Mouse (Mus musculus) left cerebral cortex, postnatal 4 days (tissue): ENCODE results near the gene Rars2. TPM values are rescaled to one million over a fixed set of nuclear protein-coding genes. Genes with fewer than 3 reads are reported as not detected.
"Not testable (repeated sequence)": the region's sequence is repeated elsewhere in the genome, so short reads cannot be mapped to it uniquely, and the experiment has no call there.

Source experiments
- DNase-seq: peaks from one replicate; pipeline ENCODE4 v3.0.0-alpha.2; 2022
- intact Hi-C: fragments of 180-260 bp; cut with DNase I; formaldehyde crosslinking; loops from one replicate; pipeline ENCODE4 v1.15.1; 2025
- total RNA-seq, 2 experiments: library from RNA; stranded (reverse); gene quantifications; 2 replicates each; pipeline ENCODE4 v1.2.3; 2021

The Rars2 gene
- total RNA-seq: 10 to 100 TPM; 28.2 TPM

DNA sequence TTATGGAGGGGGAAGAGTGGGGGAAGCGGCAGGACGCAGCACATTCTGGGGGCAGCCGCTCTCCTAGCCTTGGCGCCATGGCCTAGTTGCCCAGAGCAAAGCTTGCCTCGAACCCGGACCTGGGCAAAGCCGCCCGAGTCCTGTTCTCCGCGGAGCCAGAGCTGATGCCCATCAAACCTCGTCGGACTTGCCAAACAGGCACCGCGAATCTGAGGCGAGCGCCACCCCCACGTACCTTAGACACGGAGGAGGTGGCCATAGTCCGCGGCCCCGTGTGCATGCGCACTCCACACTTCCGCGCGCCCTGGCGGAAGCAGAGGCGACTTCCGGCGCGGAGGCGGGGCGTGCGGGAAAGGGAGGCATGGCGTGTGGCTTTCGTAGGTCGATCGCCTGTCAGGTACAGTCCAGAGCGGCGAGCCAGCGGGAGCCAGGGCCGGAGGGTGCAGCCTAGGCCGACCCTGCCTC lies at the start of gene Rars2, which contains the start of gene Orc3:
Gene Rars2, plus strand, starts transcription at position 328 of the 465 bp plus-strand sequence.
Gene Orc3, minus strand, starts transcription at position 315 of the 465 bp plus-strand sequence.
- intact Hi-C loops: loop anchor here (5.0 kb wide), 1 partner anchor 42 kb away; no protein-coding TSS in a partner anchor
- DNase-seq: peak; percentile 91

DNA sequence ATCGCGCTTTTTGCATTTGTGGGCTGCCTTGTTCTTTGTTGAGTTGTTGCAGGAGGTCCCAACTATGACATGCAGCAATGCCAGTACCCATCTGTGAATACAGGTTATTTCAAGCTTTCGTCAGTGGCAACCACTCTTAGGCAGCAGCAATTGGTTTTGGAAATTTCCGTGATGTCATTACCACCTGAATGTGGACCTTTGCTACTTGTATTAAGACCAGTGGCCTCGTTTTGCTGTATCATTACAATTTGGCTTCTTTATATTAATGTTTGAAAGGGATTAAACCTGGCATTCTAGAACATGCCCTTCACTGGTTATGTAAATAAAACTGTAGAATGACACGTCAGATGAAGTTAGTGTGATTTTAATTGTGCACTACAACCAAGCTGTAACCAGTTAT lies 48.5 kb upstream of the Rars2 start:
- DNase-seq: no peak
- intact Hi-C loops: no loop called here

DNA sequence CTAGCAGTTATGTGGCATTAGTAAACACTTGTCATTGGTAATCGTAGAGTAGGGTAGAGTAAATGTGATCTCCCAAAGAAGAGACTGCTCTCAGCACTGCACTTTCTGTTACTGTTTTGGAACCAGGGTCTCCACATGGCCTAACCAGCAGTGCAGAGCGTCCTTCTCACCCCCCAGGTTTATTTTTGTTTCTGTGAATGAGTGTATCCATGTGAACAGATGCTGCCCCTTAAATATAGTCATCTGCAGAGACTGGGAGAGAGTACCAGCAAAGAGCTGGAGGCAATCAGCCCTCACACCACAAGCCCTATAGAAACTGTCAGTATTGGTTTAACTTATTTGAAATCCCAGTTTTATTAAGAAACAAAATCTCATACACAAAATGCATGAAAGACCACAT lies 41.9 kb upstream of the Rars2 start:
- no peak for DNase-seq
- intact Hi-C loops: loop anchor here (5.0 kb wide), 1 partner anchor 39 kb away; the partner anchor contains the start of genes Orc3 and Rars2

DNA sequence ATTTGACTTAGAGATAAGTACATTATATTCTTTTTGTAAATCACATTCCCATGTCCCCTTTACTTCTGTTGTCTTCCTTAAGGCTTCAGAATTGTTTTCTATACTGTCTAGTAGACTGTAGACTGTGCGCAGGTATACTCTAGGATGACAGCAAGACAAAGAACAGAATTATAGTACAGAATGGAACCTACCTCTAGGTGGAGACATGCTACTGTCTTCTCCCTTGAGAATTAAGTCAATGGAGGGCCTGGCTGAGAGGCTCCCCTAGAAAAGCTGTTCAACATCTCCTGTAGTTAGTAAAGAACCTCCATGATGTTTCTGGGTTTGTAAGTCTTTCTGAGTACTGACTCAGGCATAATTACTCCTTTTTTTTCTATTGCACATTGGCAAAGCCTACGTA lies 37.7 kb upstream of the Rars2 start:
- DNase-seq: no peak
- intact Hi-C loops: no loop called here

DNA sequence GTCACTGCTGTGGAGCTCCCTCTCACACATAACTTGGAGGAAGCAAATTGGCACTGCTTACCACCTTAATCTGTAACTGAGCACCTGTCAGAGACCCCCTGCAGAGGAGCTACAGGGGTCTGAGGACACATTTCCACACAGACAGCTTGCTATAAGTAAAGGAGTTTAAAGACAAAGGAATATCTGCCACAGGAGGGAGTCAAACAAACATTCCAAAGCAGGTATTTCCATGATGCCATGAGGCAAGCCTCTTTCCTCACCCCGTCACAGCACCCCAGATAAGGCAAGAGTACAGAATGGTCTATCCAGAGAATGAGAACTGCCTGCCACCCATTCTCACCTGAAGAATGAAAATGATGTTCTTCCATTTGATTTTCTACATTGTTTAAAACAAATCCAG lies 35.5 kb upstream of the Rars2 start:
- intact Hi-C loops: no loop called here
- no peak for DNase-seq

DNA sequence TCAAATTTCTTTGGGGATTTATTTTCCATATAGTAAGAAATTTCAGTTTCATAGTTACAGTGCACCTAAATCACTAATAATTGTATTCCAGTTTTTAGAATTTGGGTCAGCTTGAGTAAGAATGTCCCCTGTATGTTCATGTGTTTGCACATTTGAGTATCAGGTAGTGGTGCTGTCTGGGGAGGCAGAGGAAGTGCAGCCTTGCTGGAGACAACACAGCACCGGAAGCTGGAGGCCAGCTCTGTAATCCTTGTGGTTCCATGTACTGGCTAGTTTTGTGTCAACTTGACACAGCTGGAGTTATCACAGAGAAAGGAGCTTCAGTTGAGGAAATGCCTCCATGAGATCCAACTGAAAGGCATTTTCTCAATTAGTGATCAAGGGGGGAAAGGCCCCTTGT lies 33.3 kb upstream of the Rars2 start:
- intact Hi-C loops, DNase-seq: not testable (repeated sequence)

DNA sequence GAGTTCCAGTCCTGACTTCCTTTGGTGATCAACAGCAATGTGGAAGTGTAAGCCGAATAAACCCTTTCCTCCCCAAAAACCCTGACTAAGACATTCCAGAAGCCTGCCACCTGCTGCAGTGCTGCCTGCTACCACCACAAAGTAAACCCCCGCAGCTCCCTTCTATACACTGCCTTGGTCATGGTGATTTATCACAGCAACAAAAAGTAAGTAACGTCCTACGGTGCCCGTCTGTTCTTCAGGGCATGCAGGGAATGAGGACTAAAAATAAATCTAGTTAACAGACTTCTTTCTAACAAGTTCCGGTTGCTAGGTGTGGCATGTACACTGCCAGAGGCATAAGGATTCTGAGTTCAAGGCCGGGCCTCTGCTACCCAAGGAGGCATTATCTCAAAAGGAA lies 32.8 kb upstream of the Rars2 start:
- DNase-seq: no peak

DNA sequence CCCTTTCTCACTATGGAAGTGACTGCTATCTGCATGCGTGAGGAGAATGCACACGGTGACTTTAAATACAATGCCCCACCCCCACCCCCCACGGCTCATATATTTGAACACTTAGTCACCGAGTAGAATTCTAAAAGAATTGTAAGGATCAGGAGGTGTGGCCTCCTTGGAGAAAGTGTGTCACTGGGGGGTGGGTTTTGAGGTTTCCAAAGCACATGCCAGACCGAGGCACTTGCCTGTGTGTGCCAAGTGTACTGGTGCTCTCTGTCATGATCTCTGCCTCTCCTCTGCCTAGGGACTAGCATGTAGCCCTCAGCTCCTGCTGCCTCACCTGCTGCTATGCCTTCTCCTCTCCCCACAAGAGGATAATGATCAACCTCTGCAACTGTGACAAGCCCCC lies 32.3 kb upstream of the Rars2 start:
- intact Hi-C loops: no loop called here
- no peak for DNase-seq

More for the DNA sequence above, 32.8 kb upstream of the Rars2 start:
- intact Hi-C loops: no loop called here

DNA sequence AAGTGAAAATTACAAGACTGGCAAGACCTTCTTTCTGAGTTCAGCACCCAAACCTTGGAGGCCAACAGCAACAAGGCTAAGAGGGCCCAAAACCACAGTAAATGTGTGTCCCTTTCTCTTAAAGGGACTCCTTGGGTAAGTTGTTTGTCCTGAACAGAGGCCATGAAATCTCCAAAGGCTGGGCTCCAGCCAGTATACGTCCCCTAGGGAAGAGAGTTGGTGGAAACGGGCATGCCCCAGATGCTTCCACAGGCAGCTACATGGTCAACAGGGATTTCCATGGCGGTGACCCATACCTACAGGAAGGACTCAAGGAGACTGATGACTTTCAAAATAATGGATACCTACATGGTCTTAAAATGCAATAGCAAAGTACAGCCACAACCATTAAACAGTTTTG lies 31.3 kb upstream of the Rars2 start:
- DNase-seq: no peak
- intact Hi-C loops: no loop called here

DNA sequence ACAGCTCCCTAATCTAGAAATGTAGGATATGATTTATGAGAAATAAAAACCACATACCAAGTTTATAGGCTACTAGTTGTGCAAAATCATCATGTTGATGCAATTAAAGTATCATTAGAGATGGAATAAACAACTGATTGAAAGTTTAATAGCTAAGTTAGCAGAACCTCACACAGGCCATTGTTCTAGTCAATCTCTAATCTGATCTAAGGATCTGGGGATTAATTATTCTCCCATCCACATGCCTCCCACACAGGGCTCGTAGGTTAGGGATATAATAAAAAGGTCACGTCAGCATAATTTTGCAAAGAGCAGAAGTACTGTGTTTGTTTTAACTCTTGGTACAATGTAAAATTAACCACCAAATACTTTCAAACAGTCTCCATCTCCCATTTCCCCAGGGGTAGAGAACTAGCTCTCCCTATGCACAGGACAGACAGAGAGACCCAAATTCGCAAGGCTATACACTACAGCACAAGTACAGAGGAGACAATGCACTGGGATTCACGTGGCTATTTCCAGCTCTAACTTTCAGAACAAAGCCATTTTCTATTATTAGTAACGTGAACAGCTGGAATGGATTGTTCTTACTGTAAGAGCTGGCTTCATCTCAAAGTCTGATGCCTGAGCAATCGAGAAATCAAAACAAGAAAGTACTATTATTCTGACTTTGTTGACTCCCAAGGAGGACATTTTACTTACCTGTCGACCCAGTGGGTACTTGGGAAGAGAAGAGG lies 29.7 kb upstream of the Rars2 start:
- intact Hi-C loops: no loop called here
- no peak for DNase-seq

DNA sequence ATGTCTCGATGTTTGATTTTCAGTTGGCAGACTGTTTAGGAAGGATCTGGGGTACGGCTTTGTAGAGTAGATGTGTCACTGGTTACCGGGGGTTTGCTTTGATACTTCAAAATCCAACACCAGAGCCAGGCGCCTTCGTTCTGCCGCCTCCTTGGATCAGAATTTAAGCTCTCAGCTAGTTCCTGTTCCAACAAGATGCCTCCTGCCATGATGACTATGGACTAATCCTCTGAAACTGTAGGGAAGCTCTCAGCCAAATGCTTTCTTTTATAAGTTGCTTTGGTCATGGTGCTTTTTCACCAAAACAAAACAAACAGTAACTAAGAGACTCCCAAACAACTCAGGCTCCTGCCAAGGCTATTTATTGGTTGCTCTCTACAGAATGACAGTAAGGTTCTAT lies 11.6 kb upstream of the Rars2 start:
- intact Hi-C loops: no loop called here
- DNase-seq: peak; percentile 6

DNA sequence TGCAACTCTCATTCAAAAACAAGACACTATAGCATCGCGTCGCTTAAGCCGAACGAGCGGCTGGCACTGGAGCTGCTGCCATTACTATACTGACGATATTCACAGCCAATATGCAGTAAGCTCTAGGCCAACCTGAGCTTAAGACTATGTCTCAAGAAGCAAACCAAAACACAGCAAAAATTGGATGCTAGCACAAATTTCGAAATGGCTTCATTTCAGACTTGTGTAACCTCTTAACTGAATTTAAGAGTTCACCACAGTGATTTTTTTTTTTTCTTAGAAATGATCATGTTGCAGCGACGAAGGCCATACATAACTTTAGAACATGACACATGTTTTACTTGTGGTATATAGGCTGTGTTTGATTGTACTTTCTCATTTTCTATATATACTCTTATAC lies 8.1 kb upstream of the Rars2 start:
- intact Hi-C loops: no loop called here
- DNase-seq: no peak

DNA sequence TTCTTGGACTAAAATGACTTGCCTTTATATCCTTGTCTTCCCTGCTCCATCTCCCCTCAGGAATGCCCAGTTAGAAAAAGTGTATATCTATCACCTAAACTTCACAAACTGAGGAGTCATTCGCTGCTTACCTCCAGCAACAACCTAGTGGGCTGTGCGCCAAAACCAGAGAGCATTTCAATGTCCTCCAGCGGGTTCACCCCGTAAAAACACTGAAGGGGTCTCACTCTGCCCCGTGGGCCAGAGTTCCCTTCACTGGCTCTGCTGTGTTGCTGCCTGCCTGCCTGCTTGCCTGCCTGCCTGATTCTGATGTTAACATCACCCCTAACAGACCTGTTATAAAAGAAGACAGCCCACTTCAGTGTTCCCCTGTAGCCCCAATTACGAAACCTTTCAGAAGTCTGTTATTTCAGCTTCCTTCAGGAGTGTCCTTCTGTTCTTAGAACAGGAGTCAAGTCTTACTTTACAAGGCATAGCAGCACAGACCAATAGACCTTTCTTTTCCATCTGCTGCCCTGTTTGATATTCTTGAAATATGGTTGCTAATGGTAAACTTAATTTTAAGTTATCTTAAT lies 1.1 kb upstream of the Rars2 start:
- DNase-seq: peak; percentile 11
- intact Hi-C loops: loop anchor here (5.0 kb wide), 1 partner anchor 41 kb away; no protein-coding TSS in a partner anchor

DNA sequence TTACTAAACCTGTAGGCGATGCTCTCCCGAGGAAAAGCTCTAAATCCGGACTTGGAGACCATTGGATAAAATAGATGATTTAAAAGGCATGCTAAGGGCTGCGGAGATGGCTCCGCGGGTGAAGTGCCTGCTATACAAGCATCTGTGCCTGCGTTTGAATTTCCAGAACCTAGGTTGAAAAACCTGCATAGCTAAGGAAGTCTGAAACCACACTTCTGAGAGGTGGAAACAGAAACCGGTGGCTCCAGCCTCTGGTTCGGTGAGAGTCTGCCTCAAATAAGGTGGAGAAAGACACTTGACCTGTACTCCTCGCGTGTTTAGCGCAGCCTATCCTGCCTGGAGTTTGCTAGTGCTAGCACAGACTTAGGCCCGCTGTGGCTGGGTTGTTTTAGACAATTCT lies 546 bp downstream of the Rars2 start:
- peak; percentile 3 for DNase-seq
- intact Hi-C loops: no loop called here

DNA sequence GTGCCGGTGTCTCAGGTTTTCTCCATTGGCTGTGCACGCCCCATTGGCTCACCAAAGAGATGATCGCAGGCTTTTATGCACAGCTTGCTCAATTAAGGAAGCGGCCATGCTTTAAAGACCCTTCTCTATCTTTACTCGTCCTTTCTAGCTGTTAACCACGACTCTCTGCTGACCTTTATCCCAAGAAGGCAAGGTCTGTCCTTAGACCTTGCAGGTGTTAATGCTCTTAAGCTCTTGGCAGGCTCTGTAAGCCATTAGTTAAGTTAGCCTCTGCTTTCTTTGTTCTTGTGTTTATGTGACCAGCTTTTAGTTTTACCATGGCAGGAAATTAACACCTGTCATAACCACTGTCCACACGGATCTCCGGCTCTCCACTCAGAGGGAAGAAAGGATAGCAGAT lies 1.4 kb downstream of the Rars2 start:
- no peak for DNase-seq
- intact Hi-C loops: no loop called here

DNA sequence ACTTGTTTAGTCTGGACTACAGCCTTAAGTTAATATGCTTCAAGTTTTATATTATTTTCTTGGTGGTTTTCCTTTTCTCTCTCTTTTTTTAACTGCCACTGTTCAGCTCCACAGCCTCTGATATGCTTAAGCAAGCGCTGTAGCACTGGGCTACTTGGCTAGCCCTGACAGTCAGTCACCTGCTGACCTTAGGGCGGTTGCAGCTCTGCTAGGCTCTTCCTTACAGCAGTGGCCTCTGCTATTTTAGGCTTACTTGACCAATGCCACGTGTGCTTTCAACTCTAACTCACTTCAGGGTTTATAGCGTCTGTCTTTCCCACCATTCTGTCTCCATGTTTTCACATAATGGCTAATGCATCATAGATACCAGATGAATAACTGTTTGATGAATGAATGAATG lies 10.8 kb downstream of the Rars2 start:
- intact Hi-C loops: no loop called here
- no peak for DNase-seq

DNA sequence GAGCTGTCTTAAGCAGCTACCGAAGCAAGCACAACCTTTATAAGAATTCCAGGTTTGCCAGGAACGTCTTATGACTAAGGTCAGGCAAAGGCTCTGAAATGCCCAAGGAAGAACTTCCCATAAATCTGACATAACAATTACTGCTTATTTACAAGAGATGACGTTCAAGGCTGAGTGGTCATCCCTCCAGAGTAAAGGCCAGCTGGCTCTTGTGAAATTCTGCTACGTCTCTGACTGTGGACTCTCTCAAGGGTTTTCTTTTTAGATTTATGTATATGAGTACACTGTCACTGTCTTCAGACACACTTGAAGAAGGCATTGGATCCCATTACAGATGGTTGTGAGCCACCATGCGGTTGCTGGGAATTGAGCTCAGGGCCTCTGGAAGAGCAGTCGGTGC lies 11.6 kb downstream of the Rars2 start:
- intact Hi-C loops: no loop called here
- no peak for DNase-seq

DNA sequence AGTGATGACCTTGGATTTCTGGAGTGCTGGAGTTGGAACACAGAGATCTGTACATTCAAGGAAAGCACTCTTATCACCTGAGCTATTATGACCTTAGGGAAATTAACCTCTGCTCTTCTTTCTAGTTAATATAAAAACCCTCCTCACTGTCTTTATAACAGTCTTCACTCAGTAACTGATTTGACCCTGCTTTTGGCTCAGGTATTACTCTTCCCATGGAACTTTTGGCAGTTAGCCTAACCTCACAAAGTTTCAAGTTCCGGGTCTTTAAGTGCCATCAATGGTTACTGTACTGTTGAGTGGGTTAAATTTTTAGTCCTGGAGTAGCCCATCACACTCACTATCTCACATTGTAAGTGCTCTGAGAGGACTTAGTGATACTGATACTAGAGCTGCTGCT lies 15.2 kb downstream of the Rars2 start:
- intact Hi-C loops: no loop called here

DNA sequence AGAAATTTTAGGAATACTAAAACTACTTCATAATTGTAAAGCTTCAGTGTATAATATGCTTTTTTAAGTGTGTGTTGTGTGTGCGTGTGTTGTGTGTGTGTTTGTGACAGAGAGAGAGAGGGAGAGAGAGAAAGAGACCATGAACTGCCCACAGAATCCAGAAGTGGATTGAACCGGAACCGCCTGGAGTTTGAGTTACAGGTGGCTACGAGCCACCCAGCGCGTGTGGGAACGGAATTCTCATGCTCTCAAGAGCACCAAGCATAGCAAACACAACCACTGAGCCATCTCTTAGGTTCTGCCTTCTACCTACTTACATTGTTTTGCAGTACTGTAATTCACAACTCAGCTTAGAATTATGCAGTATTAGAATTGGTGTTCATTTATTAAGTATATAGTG lies 19.4 kb downstream of the Rars2 start:
- intact Hi-C loops: no loop called here
- DNase-seq: no peak

More for the DNA sequence above, 15.2 kb downstream of the Rars2 start:
- DNase-seq: no peak

DNA sequence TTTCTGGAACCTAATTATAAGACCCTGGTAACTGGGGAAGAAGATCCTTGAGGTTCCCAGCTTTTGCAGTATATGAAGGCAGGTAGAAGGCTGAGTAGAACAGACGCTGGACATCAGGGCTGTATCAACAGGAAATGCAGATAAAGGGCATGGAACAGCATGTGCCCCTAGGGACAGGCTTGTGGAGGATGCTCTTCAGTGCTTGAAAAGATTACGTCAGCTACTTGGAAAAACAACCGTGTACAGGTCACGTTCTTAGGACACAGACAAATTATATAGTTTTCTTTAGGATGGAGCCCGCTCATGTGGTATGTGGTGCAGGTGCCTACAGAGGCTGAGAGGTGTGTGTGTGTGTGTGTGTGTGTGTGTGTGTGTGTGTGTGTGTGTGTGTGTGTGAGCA lies 21.3 kb downstream of the Rars2 start:
- DNase-seq: no peak
- intact Hi-C loops: no loop called here

DNA sequence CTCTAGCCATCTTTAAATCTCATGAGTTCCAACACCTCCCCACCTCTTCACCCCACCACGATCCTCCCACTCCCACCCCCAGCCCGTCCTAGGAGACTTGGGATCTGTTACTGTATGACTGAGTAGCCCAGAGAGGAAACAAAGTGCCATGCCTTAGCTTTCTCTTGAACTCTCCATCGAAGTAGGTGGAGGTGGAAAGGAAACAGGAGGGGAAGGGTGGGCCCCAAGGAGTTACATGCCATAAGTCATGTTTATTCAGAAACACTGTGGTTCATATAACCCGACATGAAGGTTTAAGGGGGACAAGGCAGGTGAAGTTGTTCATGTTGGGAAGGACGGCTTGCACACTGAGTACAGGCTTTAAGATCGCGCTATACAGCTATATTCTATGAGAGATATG lies 22.6 kb downstream of the Rars2 start:
- intact Hi-C loops: no loop called here
- DNase-seq: no peak

DNA sequence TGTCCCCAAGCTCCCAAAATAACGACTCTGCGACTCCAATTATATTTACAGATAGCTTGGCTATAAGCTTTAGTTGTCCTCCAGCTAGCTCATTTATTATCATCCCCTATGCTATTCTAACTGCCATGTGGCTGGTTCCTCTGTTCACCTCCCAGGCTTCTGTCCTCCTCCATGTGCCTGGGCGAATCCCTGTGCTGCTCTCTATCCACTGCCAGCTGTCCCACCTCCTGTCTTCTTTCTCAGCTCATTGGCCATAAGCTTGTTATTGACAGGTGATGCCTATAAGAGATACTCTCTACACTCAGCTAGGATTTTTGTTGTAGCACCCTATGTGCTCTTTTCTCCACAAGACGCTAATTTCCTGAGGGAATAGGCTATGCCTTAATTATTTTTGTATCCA lies 23.1 kb downstream of the Rars2 start:
- no peak for DNase-seq
- intact Hi-C loops: no loop called here
